Mouse (Mus musculus) embryonic fibroblast, embryonic 13.5 days (primary cell): Measurements from ENCODE around the gene Ciao2a.

Source experiments
- CTCF ChIP-seq: IDR thresholded peaks from 2 replicates; pipeline ENCODE4 v1.5.1; 2011; ENCODE audit warnings: mild to moderate bottlenecking, control low read depth, low read length, moderate library complexity, borderline replicate concordance; ENCODE audit not compliant: insufficient read depth
- POLR2A ChIP-seq: IDR thresholded peaks from 2 replicates; pipeline ENCODE4 v1.6.1; 2011; ENCODE audit warnings: low read depth, mild to moderate bottlenecking, control low read depth, low read length, moderate library complexity

GRCm38 (mm10) chr9:66181826-66182678 is 55.6 kb downstream of the Ciao2a start:
- TF ChIP-seq CTCF (no peak), POLR2A (no peak)
